Mouse (Mus musculus) layer of hippocampus, adult 2 months (tissue): ENCODE measurements at regions not wholly inside any gene's neighbourhood (a gene's known extent, or its start where the extent isn't known, plus 50 kb on each side); places are given as distances from the start of the nearest gene placed in this dataset.

Experiments used
- DNase-seq, 2 experiments: peaks; one replicate each; pipeline ENCODE4 v3.0.0; 2022; ENCODE audit warnings: low spot score in 2 of 2
- H3K27ac ChIP-seq: fragments of 200-600 bp; 2 replicates; pipeline ENCODE4 v1.8.1; 2022
- H3K4me3 ChIP-seq: fragments of 200-600 bp; 2 replicates; pipeline ENCODE4 v1.8.1; 2022; ENCODE audit warnings: mild to moderate bottlenecking
- CTCF ChIP-seq: fragments of 200-600 bp; conservative IDR thresholded peaks from 2 replicates; pipeline ENCODE4 v1.8.1; 2022; ENCODE audit warnings: antibody characterized with exemption, mild to moderate bottlenecking, moderate library complexity

- peak; percentile 12 to 38 for DNase-seq
- H3K4me3 ChIP-seq: no peak overlapping the region
- no peak overlapping the region for H3K27ac ChIP-seq
- no peak for TF ChIP-seq CTCF
Observed at GRCm38 (mm10) chr1:193989956-193990675, 620.0 kb upstream of the Camk1g start.

- no peak overlapping the region for H3K4me3 ChIP-seq
- DNase-seq: no peak
- no peak overlapping the region for H3K27ac ChIP-seq
- TF ChIP-seq CTCF: no peak
Observed at GRCm38 (mm10) chr1:193988970-193989904, 619.1 kb upstream of the Camk1g start.

DNA sequence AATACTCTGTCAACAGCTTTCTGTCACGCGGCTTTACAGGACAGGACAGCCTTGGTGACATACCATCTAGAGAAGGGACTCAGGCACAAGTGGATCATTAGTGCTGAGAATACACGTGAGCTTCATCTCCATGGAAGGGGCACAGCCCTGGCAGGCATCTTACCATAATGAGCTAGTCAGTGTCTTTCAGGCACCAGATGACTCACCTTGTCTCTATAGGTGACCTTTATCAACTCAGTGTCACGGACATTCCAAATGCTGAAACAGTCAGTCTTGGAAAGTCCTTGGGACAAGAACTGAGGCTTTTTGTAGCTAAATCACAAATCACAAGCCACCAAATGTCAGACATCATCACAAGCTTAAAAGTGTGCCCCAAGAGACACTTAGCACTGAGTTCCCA lies 610.5 kb upstream of the Camk1g start:
- Histone ChIP-seq H3K27ac (no peak overlapping the region), H3K4me3 (no peak overlapping the region)
- no peak for DNase-seq
- no peak for TF ChIP-seq CTCF

DNA sequence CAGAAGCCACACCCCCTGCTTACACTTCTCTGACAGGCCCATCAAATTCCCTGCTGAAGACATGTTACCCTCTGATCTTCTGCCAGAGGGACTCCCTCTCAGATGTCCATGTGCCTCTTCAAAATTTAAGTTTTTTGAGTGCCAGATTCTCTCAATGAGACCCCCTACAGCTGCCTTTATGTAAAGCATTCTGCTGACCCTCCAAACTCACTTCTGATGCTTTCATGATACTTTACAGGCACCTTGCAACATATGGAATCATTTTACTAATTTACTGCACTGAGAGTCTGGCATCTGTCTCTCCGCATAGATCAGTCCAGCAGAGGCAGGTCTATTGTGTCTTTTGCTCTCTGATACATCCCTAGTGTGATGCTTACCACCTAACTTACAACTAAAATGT lies 601.4 kb upstream of the Camk1g start:
- TF ChIP-seq CTCF: no peak
- no peak overlapping the region for H3K27ac ChIP-seq
- DNase-seq: no peak
- H3K4me3 ChIP-seq: no peak overlapping the region

- no peak for TF ChIP-seq CTCF
- DNase-seq: peak; percentile 11 to 21
- H3K27ac ChIP-seq: no peak overlapping the region
- H3K4me3 ChIP-seq: no peak overlapping the region
Observed at GRCm38 (mm10) chr1:193969264-193969908, 599.3 kb upstream of the Camk1g start.

DNA sequence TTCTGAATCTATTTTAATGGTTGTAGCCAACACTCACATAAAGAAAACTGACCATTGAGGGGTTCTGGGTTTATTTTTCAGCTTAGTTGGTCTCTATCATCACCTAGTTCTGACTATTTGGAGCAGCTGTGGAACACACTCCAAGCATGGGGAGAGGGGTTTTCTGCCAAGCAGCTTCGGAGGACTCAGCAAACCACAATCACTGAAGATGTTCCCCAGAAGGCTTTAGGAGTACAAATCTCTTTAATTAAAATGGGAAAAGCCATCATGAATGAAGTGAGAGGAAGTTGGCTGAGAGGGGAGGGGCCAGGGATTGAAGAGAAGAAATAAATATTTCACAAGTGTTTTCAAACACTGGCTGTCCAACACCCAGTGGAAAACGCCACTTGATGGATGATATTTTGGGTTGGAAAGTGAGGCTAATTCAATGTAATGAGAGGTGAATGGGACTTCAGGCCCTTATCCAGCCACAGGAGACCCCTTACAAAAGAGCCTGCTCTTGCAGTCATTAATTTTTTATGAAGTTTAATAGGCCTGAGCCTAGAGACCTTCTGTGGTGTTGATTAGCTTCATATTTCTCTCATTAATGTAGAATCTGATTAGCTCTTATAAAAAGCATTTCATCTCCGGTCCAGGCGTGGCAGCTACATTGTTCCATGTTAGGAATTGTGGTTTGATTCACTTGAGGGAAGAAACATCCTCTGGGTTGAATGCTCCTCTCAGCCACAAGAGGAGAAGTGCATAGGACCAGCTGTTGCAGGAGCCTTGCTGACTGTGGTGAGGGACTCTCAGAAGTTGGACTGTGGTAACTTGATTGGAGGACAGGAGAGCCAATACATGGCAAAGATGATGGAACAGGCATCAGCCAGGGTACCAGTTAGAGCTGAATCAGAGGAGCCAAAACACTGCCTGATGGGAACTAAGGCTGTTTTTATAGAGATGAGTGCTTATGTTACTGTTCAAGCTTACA lies 598.1 kb upstream of the Camk1g start:
- Histone ChIP-seq H3K27ac (no peak overlapping the region), H3K4me3 (no peak overlapping the region)
- TF ChIP-seq CTCF: no peak
- no peak for DNase-seq

DNA sequence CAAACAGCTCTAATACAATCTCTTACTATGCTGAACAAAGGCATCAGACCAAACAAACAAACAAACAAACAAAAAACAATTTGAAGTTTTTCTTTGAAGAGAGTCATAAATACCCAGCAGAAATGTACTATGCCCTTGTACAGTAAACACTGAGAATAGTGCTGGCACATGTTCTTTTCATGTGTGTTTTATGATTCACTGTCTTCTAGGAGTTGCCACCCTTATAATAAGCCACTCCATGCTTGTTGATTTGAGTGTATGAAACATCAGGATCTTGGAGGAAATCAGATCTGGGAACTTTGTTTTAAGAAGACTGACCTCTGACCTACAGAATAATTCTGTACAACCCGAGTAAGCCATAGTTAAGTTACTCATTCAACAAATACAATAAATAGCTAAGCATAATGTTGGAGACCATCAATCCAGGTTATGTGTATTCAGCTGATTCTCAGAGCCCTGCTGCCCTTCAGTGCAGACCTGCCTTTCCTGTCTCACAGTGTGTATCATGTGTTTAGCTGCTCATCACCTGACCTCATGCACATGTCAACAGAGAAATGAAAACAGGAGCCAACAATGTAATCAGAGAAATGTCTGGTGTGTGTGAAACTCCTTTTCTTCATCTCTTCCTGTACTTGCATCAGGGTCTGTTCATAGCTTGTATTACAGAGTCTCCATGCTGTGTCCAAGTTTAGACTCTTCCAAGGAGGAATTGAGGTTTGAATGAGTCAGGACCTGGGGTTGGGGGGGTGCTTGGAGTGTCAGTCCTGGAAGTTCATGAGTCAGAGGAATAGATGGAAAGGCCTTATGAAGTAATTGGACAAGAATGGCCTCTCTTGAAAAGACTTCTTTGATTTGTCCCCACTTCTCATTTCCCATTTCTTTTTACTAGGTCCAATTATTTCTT lies 596.8 kb upstream of the Camk1g start:
- Histone ChIP-seq H3K27ac (no peak overlapping the region), H3K4me3 (no peak overlapping the region)
- no peak for DNase-seq
- TF ChIP-seq CTCF: no peak

DNA sequence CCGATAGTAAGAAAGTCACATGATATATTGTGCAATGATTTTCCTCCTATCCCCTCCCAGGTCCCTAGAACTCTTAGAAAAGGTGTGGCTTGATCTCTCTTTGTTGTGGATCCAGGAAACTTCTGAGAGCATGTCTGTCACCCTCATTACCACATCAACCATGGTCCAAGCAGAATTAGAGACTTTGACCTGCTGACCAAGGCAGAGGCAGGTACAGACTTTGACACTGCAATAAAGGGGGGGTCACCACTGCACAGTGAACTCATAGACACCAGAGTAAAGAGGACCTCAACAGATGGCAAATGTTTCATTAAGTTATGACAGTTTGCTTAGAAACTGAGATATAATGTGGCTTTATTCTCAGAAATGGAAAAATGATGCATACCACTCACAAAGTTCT lies 595.2 kb upstream of the Camk1g start:
- DNase-seq: no peak
- TF ChIP-seq CTCF: no peak
- Histone ChIP-seq H3K27ac (no peak overlapping the region), H3K4me3 (no peak overlapping the region)

- no peak overlapping the region for H3K4me3 ChIP-seq
- no peak for DNase-seq
- TF ChIP-seq CTCF: no peak
- H3K27ac ChIP-seq: no peak overlapping the region
Observed at GRCm38 (mm10) chr1:193951936-193952335, 581.8 kb upstream of the Camk1g start.

- Histone ChIP-seq H3K4me3 (no peak overlapping the region), H3K27ac (no peak overlapping the region)
- no peak for TF ChIP-seq CTCF
- DNase-seq: no peak
Observed at GRCm38 (mm10) chr1:193949817-193950216, 579.7 kb upstream of the Camk1g start.

GRCm38 (mm10) chr1:193946953-193947586 lies 577.0 kb upstream of the Camk1g start:
- no peak overlapping the region for H3K27ac ChIP-seq
- no peak for TF ChIP-seq CTCF
- DNase-seq: no peak

More at GRCm38 (mm10) chr1:193946953-193947586, 577.0 kb upstream of the Camk1g start:
- no peak overlapping the region for H3K4me3 ChIP-seq
